Mouse (Mus musculus) heart, postnatal 0 days (tissue): ENCODE measurements around the gene Fgfr2.

Experiments
- CTCF ChIP-seq: IDR thresholded peaks from 2 replicates; pipeline ENCODE4 v1.5.1; 2016; ENCODE audit warnings: antibody characterized with exemption, control low read depth, low read depth
- EP300 ChIP-seq: IDR thresholded peaks from 2 replicates; pipeline ENCODE4 v1.6.1; 2016; ENCODE audit warnings: antibody characterized with exemption, low read depth

DNA sequence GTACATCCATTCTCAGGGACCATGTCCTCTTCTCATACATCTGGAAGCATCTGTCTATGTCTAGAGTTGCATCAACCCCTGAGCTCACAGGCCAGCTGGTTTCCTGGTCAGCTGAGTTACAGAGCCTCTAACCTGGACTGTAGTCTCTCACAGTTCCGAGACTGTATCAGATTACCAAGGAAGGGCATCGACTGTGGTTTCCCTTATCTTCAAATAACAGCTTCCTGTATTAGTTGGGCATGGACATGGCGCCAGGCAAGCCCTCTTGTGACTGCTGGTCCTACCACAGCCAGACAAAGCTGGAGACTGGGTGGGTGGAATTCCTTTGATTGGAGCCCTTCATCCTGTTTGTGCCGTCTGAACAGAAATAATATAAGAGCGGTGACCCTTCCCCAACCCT lies 1970.1 kb downstream of the Fgfr2 start:
- TF ChIP-seq EP300 (no peak), CTCF (no peak)
